Mouse (Mus musculus): ENCODE measurements around the gene Ywhae. TPM values are rescaled to one million over a fixed set of nuclear protein-coding genes. Genes with fewer than 3 reads are reported as not detected.
A peak's percentile ranks its signal among the peaks of the same experiment; 100 is the strongest.

The Ywhae gene
- total and polyA plus RNA-seq, 2 experiments from 2014 or later, result 341 to 1,657 TPM

DNA sequence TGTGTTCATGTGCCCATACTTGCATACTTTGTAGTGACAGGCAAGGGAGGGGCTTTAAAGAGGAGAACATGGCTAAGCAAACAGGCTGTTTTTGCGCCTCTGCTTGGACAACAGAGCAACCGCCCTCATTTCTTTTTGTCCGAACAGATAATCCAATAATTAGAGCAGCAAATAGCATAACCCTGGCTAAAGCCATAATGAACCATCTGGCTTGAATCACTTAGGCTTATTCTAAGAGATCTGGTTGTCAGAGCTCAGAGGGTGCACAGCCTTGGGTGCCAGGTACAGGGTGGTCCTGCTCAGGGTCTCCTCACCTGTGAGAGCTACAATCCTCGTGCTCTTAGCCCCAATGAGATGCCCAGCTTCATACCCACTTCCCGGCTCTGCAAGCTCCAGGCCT is 60.7 kb downstream of the Ywhae start:
- ATAC-seq (ENCODE audit: low FRiP score), result no peak
- peak overlapping the region; percentile 22; the same call in 1 of the 2 replicates for H3K4me2 ChIP-seq (ENCODE audit: low read depth, low read length, poor library complexity, severe bottlenecking)
- 0 out of 2 replicates have a peak, but pooled peaks cover 3% of the 10 kb centered on the region for H3K4me1 ChIP-seq (ENCODE audit: insufficient read depth, low read length)
- no peaks in the 10 kb centered on the region for H3K9me3 ChIP-seq (ENCODE audit: low read length)
- H3K36me3 ChIP-seq (ENCODE audit: insufficient read depth, low read length), result peaks cover 5% of the 10 kb centered on the region; the same call in 1 of the 2 replicates
- WGBS, result 68% methylated on average over 5 of the region's 5 CpGs
- no peak for TF ChIP-seq CTCF (IDR thresholded peaks at IDR 0.05)
- H3K27me3 ChIP-seq (ENCODE audit: insufficient read depth, low read length), result no peaks in the 10 kb centered on the region
- no peak overlapping the region for H3K27ac ChIP-seq (ENCODE audit: low read depth, low read length)
- no peak overlapping the region for H3K9ac ChIP-seq (replicated peaks; ENCODE audit: low read length, poor library complexity, severe bottlenecking)
- H3K4me3 ChIP-seq (ENCODE audit: low read depth, low read length), result no peak overlapping the region
- DNase-seq (ENCODE audit: low spot score), result no peak

DNA sequence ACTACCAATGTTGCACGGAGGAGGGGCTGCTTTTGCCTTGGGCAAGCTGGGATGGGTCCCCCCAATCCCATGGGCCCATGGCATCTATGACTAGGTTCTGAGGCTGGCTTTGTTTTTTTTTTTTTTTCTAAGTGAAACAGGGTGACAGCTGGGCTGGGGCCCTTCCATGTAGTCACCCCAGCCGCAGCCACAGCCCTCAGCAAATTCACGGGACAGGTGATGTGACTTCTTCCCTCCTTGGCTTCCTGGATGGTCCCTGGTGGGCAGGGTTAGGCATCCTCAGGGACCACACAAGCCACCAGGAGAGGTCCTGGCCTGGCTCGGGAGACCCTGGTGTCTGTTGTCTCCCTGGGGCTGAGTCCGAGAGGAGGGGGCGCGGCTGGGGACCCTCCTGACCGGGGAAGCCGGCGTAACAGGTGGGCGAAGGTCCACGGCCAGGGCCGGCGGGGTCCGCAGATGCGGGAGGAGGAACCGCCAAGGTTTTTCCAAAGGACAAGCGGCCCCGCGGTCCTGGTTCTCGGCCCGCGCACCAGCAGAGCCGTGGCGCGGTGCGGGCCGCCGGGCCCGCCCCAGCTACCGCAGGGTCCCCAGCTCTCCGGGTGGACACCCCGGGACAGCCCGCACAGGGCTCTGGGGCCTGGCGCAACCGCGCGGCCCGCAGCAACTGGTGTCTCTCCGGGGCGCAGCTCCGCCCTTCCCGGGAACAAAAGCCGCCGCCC is 62.1 kb downstream of the Ywhae start:
- no peaks in the 10 kb centered on the region for H3K27me3 ChIP-seq (ENCODE audit: insufficient read depth, low read length)
- no peak for ATAC-seq (ENCODE audit: low FRiP score)
- 5% methylated on average over 43 of the region's 45 CpGs for WGBS

DNA sequence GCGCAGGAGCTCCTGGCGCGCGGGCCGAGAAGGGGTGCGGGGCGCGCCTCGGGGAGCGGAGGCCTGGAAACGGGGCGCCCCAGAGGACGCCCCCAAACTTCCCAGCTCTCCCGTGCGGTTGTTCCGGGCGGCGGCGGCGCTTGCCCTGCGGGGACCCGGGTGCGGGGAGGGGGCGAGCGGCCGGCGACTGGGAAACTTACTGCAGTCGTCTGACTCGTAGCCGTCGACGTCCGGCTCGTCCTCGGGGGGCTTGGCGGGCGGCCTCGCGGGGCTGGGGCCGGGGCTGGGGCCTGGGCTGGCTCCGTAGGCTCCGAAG is 62.6 kb downstream of the Ywhae start:
- H3K4me2 ChIP-seq (ENCODE audit: low read depth, low read length, poor library complexity, severe bottlenecking), result peak overlapping the region; percentile 60
- H3K27me3 ChIP-seq (ENCODE audit: insufficient read depth, low read length), result no peaks in the 10 kb centered on the region
- H3K36me3 ChIP-seq (ENCODE audit: insufficient read depth, low read length), result no peaks in the 10 kb centered on the region
- H3K9ac ChIP-seq (replicated peaks; ENCODE audit: low read length, poor library complexity, severe bottlenecking), result peak overlapping the region; percentile 74
- H3K4me3 ChIP-seq (ENCODE audit: low read depth, low read length), result peak overlapping the region; percentile 56
- DNase-seq (ENCODE audit: low spot score) (no peak), ATAC-seq (ENCODE audit: low FRiP score) (0 out of 2 replicates have a peak, but pooled peaks have one; percentile 20)
- no peaks in the 10 kb centered on the region for H3K9me3 ChIP-seq (ENCODE audit: low read length)
- WGBS, result 3% methylated on average over 12 of the region's 42 CpGs
- no peak for TF ChIP-seq CTCF (IDR thresholded peaks at IDR 0.05)
- H3K27ac ChIP-seq (ENCODE audit: low read depth, low read length), result no peak overlapping the region
- H3K4me1 ChIP-seq (ENCODE audit: insufficient read depth, low read length), result 0 out of 2 replicates have a peak, but pooled peaks cover 3% of the 10 kb centered on the region

More for the DNA sequence above, 62.1 kb downstream of the Ywhae start:
- Histone ChIP-seq H3K9me3 (ENCODE audit: low read length) (no peaks in the 10 kb centered on the region), H3K9ac (replicated peaks; ENCODE audit: low read length, poor library complexity, severe bottlenecking) (peak overlapping the region; percentile 74), H3K4me2 (ENCODE audit: low read depth, low read length, poor library complexity, severe bottlenecking) (peak overlapping the region; percentile 60), H3K27ac (ENCODE audit: low read depth, low read length) (no peak overlapping the region), H3K4me3 (ENCODE audit: low read depth, low read length) (peak overlapping the region; percentile 56), H3K36me3 (ENCODE audit: insufficient read depth, low read length) (no peaks in the 10 kb centered on the region), H3K4me1 (ENCODE audit: insufficient read depth, low read length) (0 out of 2 replicates have a peak, but pooled peaks cover 3% of the 10 kb centered on the region)
- no peak for DNase-seq (ENCODE audit: low spot score)
- TF ChIP-seq CTCF (IDR thresholded peaks at IDR 0.05), result no peak

DNA sequence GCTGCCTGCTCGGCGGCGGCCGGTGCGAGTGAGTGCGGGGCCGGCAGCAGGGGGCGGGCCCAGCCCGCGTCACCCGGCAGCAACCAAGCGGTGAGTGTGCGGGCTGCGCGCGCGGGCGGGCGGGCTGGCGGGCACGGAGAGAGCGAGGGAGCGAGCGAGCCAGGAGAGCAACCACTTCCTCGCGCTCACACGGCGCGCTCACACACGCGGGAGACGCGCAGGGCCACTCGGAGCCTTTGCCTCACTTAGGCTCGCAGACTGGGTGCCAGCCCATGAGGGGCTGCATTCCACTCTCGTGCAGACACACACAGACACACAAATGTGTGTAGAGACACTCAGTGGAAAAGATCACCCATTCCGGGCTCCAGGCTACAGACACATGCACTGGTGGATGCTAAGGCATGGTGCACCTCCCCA is 63.4 kb downstream of the Ywhae start, which contains the start of gene Doc2b:
Gene Doc2b, minus strand, starts transcription at position 21 of the 417 bp plus-strand sequence.
- DNase-seq (ENCODE audit: low spot score) (peak; percentile 63), ATAC-seq (ENCODE audit: low FRiP score) (peak; percentile 85)
- Histone ChIP-seq H3K4me2 (ENCODE audit: low read depth, low read length, poor library complexity, severe bottlenecking) (peak within 1 kb of the TSS; percentile 60), H3K9ac (replicated peaks; ENCODE audit: low read length, poor library complexity, severe bottlenecking) (peak within 1 kb of the TSS; percentile 74), H3K36me3 (ENCODE audit: insufficient read depth, low read length) (no peaks in the 10 kb centered on the region), H3K27me3 (ENCODE audit: insufficient read depth, low read length) (no peaks in the 10 kb centered on the region), H3K4me3 (ENCODE audit: low read depth, low read length) (peak within 1 kb of the TSS; percentile 56), H3K4me1 (ENCODE audit: insufficient read depth, low read length) (0 out of 2 replicates have a peak, but pooled peaks cover 3% of the 10 kb centered on the region), H3K9me3 (ENCODE audit: low read length) (no peaks in the 10 kb centered on the region), H3K27ac (ENCODE audit: low read depth, low read length) (no peak within 1 kb of the TSS)
- TF ChIP-seq CTCF (IDR thresholded peaks at IDR 0.05), result no peak
- WGBS, result 2% methylated on average over 28 of the region's 37 CpGs

DNA sequence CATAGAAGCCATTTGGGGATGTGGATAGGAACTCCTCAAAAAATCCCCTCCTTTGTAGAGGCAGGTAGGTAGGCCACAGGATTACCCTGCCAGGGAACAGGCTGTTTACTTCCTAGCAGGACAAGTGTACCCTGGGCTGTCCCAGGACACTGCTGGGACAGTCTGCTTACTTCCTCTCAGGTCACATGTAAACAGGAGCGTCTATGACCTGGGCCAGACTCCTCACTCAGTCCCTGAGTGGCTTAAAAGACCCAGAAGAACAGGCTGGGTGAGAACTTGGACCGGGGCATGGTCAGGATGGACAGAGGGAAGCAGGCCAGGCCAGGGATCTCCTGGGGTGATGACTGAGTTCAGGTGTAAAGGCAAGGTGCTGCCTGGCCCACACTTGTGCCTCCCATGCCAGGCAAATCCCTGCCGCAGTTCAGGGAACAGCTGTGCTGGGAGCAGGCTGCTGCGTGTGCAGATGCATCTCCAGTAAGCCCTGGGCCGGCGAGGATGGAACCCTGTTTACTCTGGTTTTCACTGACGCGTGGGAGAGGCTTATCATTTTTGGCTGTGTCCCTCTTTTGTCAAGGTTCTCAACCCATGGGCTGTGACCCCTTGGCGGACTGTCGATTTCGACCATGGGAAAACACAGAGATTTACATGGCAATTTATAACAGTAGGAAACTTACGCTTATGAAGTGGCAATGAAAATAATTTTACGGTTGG is 64.0 kb downstream of the Ywhae start:
- 0 out of 2 replicates have a peak, but pooled peaks cover 3% of the 10 kb centered on the region for H3K4me1 ChIP-seq (ENCODE audit: insufficient read depth, low read length)
- no peaks in the 10 kb centered on the region for H3K36me3 ChIP-seq (ENCODE audit: insufficient read depth, low read length)
- H3K4me3 ChIP-seq (ENCODE audit: low read depth, low read length), result peak overlapping the region; percentile 56
- TF ChIP-seq CTCF (IDR thresholded peaks at IDR 0.05), result no peak
- ATAC-seq (ENCODE audit: low FRiP score) (no peak), DNase-seq (ENCODE audit: low spot score) (no peak)
- H3K9ac ChIP-seq (replicated peaks; ENCODE audit: low read length, poor library complexity, severe bottlenecking), result no peak overlapping the region
- no peaks in the 10 kb centered on the region for H3K27me3 ChIP-seq (ENCODE audit: insufficient read depth, low read length)
- no peaks in the 10 kb centered on the region for H3K9me3 ChIP-seq (ENCODE audit: low read length)
- no peak overlapping the region for H3K27ac ChIP-seq (ENCODE audit: low read depth, low read length)
- 74% methylated on average over 13 of the region's 13 CpGs for WGBS
- H3K4me2 ChIP-seq (ENCODE audit: low read depth, low read length, poor library complexity, severe bottlenecking), result peak overlapping the region; percentile 60

DNA sequence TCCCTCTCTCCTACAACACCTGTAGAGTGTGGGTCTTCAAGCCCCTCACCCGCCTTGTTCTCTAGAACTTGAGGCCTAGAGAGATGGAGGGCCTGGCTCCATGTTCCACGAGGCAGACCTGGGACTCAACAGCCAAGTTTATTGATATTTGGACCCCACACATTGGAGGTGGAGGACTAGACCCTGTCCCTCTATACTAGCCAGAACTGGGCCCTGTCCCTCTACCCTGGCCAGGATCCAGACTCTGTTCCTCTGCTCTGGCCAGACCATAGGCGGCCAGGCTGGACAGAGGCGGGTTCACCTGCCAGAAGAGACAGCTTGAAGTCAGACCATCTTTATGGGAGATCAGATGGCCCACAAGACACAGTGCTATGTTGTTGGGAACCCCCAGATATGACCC is 68.7 kb downstream of the Ywhae start:
- TF ChIP-seq CTCF (IDR thresholded peaks at IDR 0.05), result no peak
- no peaks in the 10 kb centered on the region for H3K36me3 ChIP-seq (ENCODE audit: insufficient read depth, low read length)
- H3K27me3 ChIP-seq (ENCODE audit: insufficient read depth, low read length), result no peaks in the 10 kb centered on the region
- H3K4me3 ChIP-seq (ENCODE audit: low read depth, low read length), result no peak overlapping the region
- H3K27ac ChIP-seq (ENCODE audit: low read depth, low read length), result no peak overlapping the region
- no peak for ATAC-seq (ENCODE audit: low FRiP score)
- H3K9ac ChIP-seq (replicated peaks; ENCODE audit: low read length, poor library complexity, severe bottlenecking), result no peak overlapping the region
- DNase-seq (ENCODE audit: low spot score), result no peak
- H3K4me2 ChIP-seq (ENCODE audit: low read depth, low read length, poor library complexity, severe bottlenecking), result no peak overlapping the region
- H3K9me3 ChIP-seq (ENCODE audit: low read length), result no peaks in the 10 kb centered on the region
- WGBS, result 84% methylated on average over 4 of the region's 4 CpGs
- H3K4me1 ChIP-seq (ENCODE audit: insufficient read depth, low read length), result no peaks in the 10 kb centered on the region
